Mouse (Mus musculus): Measurements from ENCODE around the gene Gm8212. TPM values are rescaled to one million over a fixed set of nuclear protein-coding genes. Genes with fewer than 3 reads are reported as not detected.
"Not testable (repeated sequence)": the region's sequence is repeated elsewhere in the genome, so short reads cannot be mapped to it uniquely, and the experiment has no call there.

The Gm8212 gene
- not detected in 2 replicates for polyA plus RNA-seq (2014; fragmentation: Nextera tagmentation; extraction: Ambion mirVana)

DNA sequence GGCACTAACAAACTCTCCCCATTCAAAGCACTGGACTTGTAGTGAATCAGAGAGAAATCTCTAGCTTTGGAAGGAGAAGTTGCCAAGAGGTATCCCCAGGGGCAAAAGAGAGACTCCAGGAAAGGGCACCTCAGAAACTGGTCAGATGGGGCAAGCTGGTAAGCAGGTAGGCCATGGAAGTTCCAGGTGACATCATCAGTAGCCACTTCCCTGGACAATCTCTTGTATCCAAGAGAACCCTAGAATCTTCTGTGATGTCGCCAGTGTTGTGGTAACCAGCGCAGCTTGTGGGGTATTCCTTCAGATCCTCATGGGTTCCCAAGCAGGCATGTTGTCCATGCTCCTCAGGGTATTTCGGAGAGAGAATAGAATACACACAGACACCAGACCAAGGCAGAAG is at the start of gene Gm8212:
Gene Gm8212, plus strand, starts transcription at position 301 of the 400 bp plus-strand sequence.
- H3K4me2 ChIP-seq; H3K36me3 ChIP-seq (ENCODE audit: control insufficient read depth, insufficient read depth, low read length); H3K9me3 ChIP-seq (replicated peaks; ENCODE audit: control insufficient read depth, low read length); H3K4me1 ChIP-seq (ENCODE audit: control insufficient read depth, insufficient read depth, low read length); ATAC-seq (replicated peaks; ENCODE audit: insufficient number of reproducible peaks, low FRiP score, low TSS enrichment); H3K27me3 ChIP-seq (ENCODE audit: control insufficient read depth, insufficient read depth, low read length); H3K4me3 ChIP-seq (ENCODE audit: low read depth, low read length); H3K9ac ChIP-seq (ENCODE audit: low read depth, low read length); H3K27ac ChIP-seq (ENCODE audit: low read depth, low read length): not testable (repeated sequence)
- WGBS (ENCODE audit: insufficient replicate concordance) = 83% methylated on average over 1 of the region's 3 CpGs

DNA sequence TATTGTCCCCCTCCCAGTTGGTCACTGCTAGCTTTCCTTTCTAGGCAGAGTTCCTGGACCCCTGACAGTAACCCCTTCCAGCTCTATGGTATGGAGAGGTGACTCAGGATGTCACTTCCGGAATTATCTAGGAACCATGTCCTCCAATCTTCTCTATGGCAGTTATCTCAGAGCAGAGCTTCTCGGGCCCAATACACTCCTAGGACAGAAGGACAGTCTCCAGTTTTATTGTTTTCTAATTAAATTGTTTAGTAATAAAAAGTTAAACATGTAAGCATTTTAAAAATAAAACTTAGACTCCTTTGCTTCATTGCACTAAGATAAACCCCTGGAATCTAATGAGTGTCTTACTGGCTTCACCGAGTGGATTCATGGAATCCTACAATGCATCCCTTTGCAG is 15.7 kb downstream of the Gm8212 start, which contains the start of gene 4930503E14Rik:
Gene 4930503E14Rik, minus strand, starts transcription at position 101 of the 400 bp plus-strand sequence.
- not testable (repeated sequence) for H3K4me3 ChIP-seq (ENCODE audit: low read depth, low read length); H3K4me1 ChIP-seq (ENCODE audit: control insufficient read depth, insufficient read depth, low read length); ATAC-seq (replicated peaks; ENCODE audit: insufficient number of reproducible peaks, low FRiP score, low TSS enrichment); H3K9ac ChIP-seq (ENCODE audit: low read depth, low read length); H3K27me3 ChIP-seq (ENCODE audit: control insufficient read depth, insufficient read depth, low read length); H3K36me3 ChIP-seq (ENCODE audit: control insufficient read depth, insufficient read depth, low read length); H3K27ac ChIP-seq (ENCODE audit: low read depth, low read length); H3K9me3 ChIP-seq (replicated peaks; ENCODE audit: control insufficient read depth, low read length); H3K4me2 ChIP-seq
- WGBS (ENCODE audit: insufficient replicate concordance) = 75% methylated on average over 3 of the region's 3 CpGs

DNA sequence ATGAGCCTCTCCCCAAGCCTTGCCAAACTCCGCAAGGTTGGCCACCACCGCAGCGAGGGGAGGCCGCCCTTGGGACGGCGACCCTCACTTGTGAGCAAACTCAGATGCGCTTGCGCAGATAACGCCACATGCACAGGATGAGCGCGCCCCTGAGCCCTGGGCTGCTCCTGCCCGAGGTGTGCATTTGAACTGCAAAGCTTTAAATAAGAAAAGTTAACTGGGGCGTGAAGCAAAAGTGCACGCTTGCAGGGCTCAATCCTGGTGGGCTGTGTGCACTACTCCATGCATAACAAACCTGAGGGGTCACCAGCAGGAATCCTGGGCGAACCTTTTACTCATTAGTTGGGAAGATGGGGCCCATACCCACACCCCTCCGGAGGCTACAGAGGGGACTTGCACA is 50.6 kb downstream of the Gm8212 start:
- no peak overlapping the region for H3K4me2 ChIP-seq
- H3K36me3 ChIP-seq (ENCODE audit: control insufficient read depth, insufficient read depth, low read length) = no peaks in the 10 kb centered on the region
- WGBS (ENCODE audit: insufficient replicate concordance) = 85% methylated on average over 16 of the region's 16 CpGs
- no peak overlapping the region for H3K4me3 ChIP-seq (ENCODE audit: low read depth, low read length)
- no peak overlapping the region for H3K9ac ChIP-seq (ENCODE audit: low read depth, low read length)
- H3K9me3 ChIP-seq (replicated peaks; ENCODE audit: control insufficient read depth, low read length) = no peaks in the 10 kb centered on the region
- H3K4me1 ChIP-seq (ENCODE audit: control insufficient read depth, insufficient read depth, low read length) = no peaks in the 10 kb centered on the region
- ATAC-seq (replicated peaks; ENCODE audit: insufficient number of reproducible peaks, low FRiP score, low TSS enrichment) = no peak
- H3K27ac ChIP-seq (ENCODE audit: low read depth, low read length) = no peak overlapping the region
- no peaks in the 10 kb centered on the region for H3K27me3 ChIP-seq (ENCODE audit: control insufficient read depth, insufficient read depth, low read length)

Other genes starting within 250 kb of the Gm8212 start
- gene Ang5, start 240.6 kb upstream of the Gm8212 start, polyA plus RNA-seq (2014; fragmentation: Nextera tagmentation; extraction: Ambion mirVana) = not detected in 2 replicates
- not detected in 2 replicates for gene Ang6, start 195.4 kb upstream of the Gm8212 start, polyA plus RNA-seq (2014; fragmentation: Nextera tagmentation; extraction: Ambion mirVana)
- not detected in 2 replicates for gene Ear2, start 95.0 kb upstream of the Gm8212 start, polyA plus RNA-seq (2014; fragmentation: Nextera tagmentation; extraction: Ambion mirVana)
- not detected in 2 replicates for gene Gm3327, start 73.8 kb upstream of the Gm8212 start, polyA plus RNA-seq (2014; fragmentation: Nextera tagmentation; extraction: Ambion mirVana)
- gene 4930503E14Rik, start 15.6 kb downstream of the Gm8212 start, polyA plus RNA-seq (2014; fragmentation: Nextera tagmentation; extraction: Ambion mirVana) = not detected in 2 replicates
- gene Gm8220, start 87.9 kb downstream of the Gm8212 start, polyA plus RNA-seq (2014; fragmentation: Nextera tagmentation; extraction: Ambion mirVana) = not detected in 2 replicates
- not detected in 2 replicates for gene Gm5930, start 140.9 kb downstream of the Gm8212 start, polyA plus RNA-seq (2014; fragmentation: Nextera tagmentation; extraction: Ambion mirVana)
- gene Gm8229, start 167.7 kb downstream of the Gm8212 start, polyA plus RNA-seq (2014; fragmentation: Nextera tagmentation; extraction: Ambion mirVana) = not detected in 2 replicates
- not detected in 2 replicates for gene Gm3371, start 213.0 kb downstream of the Gm8212 start, polyA plus RNA-seq (2014; fragmentation: Nextera tagmentation; extraction: Ambion mirVana)
- not detected in 2 replicates for gene Gm8232, start 236.0 kb downstream of the Gm8212 start, polyA plus RNA-seq (2014; fragmentation: Nextera tagmentation; extraction: Ambion mirVana)

Data from heart, embryonic 11.5 days (tissue).